Mouse (Mus musculus) neural tube, embryonic 14.5 days (tissue): ENCODE measurements around the gene Otulinl. TPM values are rescaled to one million over a fixed set of nuclear protein-coding genes. Genes with fewer than 3 reads are reported as not detected.

Experiments used
- ATAC-seq: fragments of 200-750 bp; cut with Nextera tagmentation; 2 replicates; pipeline ENCODE4 v1.8.0; 2017; ENCODE audit warnings: low read depth, mild to moderate bottlenecking, moderate TSS enrichment, moderate library complexity
- H3K27ac ChIP-seq: fragments of 300-500 bp; sonication (generic); 2 replicates; pipeline ENCODE4 v1.5.1; 2014; ENCODE audit warnings: low read depth, mild to moderate bottlenecking, control low read depth, low read length, moderate library complexity, mixed read lengths
- H3K27me3 ChIP-seq: fragments of 300-500 bp; sonication (generic); 2 replicates; pipeline ENCODE4 v1.6.1; 2014; ENCODE audit warnings: low read length; ENCODE audit not compliant: control insufficient read depth, insufficient read depth
- H3K36me3 ChIP-seq: fragments of 300-500 bp; sonication (generic); 2 replicates; pipeline ENCODE4 v1.6.1; 2014; ENCODE audit warnings: low read length, mixed read lengths; ENCODE audit not compliant: control insufficient read depth, insufficient read depth
- H3K4me1 ChIP-seq: fragments of 300-500 bp; sonication (generic); 2 replicates; pipeline ENCODE4 v1.6.1; 2014; ENCODE audit warnings: low read length; ENCODE audit not compliant: control insufficient read depth, insufficient read depth
- H3K4me2 ChIP-seq: fragments of 300-500 bp; sonication (generic); 2 replicates; pipeline ENCODE4 v1.6.1; 2014; ENCODE audit warnings: mild to moderate bottlenecking, low read depth, low read length, control low read depth
- H3K4me3 ChIP-seq: fragments of 300-500 bp; sonication (generic); 2 replicates; pipeline ENCODE4 v1.5.1; 2014; ENCODE audit warnings: low read depth, low read length, control low read depth, mixed read lengths
- H3K9ac ChIP-seq: fragments of 300-500 bp; sonication (generic); replicated peaks from 2 replicates; pipeline ENCODE4 v1.6.1; 2014; ENCODE audit warnings: low read depth, mild to moderate bottlenecking, control low read depth, low read length, mixed read lengths
- H3K9me3 ChIP-seq: fragments of 300-500 bp; sonication (generic); 2 replicates; pipeline ENCODE4 v1.6.1; 2016; ENCODE audit warnings: low read length; ENCODE audit not compliant: control insufficient read depth
- WGBS: fragments of 180-500 bp; shearing (Covaris S2); extraction: QIAGEN DNeasy Blood & Tissue Kit; methylation state at CpG from one replicate; pipeline ENCODE4 v1.1.7; 2014; 5-methylcytosine and 5-hydroxymethylcytosine counted together
- polyA plus RNA-seq: library from polyadenylated mRNA; unstranded; fragments of >200 nt; fragmentation: Nextera tagmentation; extraction: Ambion mirVana; gene quantifications from 2 replicates; pipeline ENCODE4 v1.2.1, GENCODE M21; 2014

The Otulinl gene
- polyA plus RNA-seq, 1 experiment from 2014 or later, result 11.2 TPM

DNA sequence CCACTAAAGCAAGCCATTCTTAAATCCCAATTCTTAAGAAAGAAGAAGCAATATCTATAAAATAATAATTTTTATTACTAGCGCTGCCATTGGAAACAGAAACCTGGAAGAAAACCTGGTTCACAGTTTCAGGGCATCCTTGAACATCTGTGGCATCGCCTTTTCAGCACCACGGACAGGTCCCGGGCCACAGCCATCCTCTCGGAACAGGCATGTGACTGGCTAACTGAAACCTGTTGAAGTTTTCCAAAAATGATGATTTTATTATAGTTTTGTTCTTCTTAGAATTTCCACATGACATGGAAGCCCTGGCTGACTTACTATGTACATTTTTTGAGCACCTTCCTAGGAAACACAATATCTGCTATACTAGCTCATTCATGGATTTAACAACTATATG, 26.4 kb downstream of the Otulinl start:
- Histone ChIP-seq H3K9ac (no peak overlapping the region), H3K27me3 (no peaks in the 10 kb centered on the region), H3K4me1 (no peaks in the 10 kb centered on the region), H3K4me3 (no peak overlapping the region), H3K9me3 (no peaks in the 10 kb centered on the region), H3K27ac (no peak overlapping the region), H3K36me3 (no peaks in the 10 kb centered on the region), H3K4me2 (no peak overlapping the region)
- 19% methylated on average over 5 of the region's 5 CpGs for WGBS
- ATAC-seq, result no peak

DNA sequence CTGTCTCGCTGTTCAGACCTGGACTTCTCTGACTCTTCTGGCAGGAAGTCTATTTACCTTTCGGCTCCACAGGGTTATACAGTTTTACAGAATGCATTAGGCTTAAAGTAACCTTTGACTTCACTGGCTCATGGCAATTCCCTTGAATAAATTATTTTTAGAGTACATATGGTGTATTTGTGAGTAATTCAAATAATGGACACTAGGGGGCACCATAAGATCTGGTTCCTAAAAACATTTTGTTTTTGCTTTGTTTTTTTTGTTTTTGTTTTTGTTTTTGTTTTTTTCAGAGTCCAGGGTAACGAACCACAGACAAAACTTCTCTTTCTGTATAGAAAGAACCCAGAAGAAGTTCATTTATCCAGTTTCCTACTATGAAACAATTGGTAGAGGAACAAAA, 33.7 kb downstream of the Otulinl start:
- ATAC-seq, result no peak
- no peaks in the 10 kb centered on the region for H3K4me1 ChIP-seq
- no peak overlapping the region for H3K4me2 ChIP-seq
- H3K9ac ChIP-seq, result no peak overlapping the region
- 53% methylated on average over 3 of the region's 3 CpGs for WGBS
- H3K27ac ChIP-seq, result no peak overlapping the region
- no peaks in the 10 kb centered on the region for H3K9me3 ChIP-seq
- no peaks in the 10 kb centered on the region for H3K27me3 ChIP-seq
- no peak overlapping the region for H3K4me3 ChIP-seq
- no peaks in the 10 kb centered on the region for H3K36me3 ChIP-seq

DNA sequence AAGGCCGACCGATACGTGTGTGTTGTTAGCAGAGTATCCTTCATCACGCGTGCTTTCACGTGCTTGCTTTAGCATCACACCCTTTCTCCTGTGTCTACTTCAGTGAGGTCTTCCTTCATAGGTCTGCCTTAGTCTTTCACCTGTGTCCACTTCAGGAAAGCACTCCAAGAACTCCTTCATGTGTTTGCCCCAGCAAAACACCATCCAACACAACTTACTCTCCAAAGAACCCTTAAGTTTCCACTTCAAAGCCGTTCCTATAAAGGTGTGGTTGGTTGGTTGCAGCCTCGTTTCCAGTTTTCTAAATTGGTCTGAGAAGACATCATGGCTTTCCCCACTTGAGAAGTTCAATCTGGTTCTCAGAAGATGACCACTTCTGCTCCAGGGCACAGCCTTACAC, 34.7 kb downstream of the Otulinl start:
- H3K9ac ChIP-seq, result no peak overlapping the region
- H3K36me3 ChIP-seq, result no peaks in the 10 kb centered on the region
- 95% methylated on average over 8 of the region's 8 CpGs for WGBS
- no peaks in the 10 kb centered on the region for H3K4me1 ChIP-seq
- H3K27me3 ChIP-seq, result no peaks in the 10 kb centered on the region
- no peak overlapping the region for H3K4me2 ChIP-seq
- H3K9me3 ChIP-seq, result no peaks in the 10 kb centered on the region
- no peak overlapping the region for H3K27ac ChIP-seq
- no peak overlapping the region for H3K4me3 ChIP-seq
- no peak for ATAC-seq

DNA sequence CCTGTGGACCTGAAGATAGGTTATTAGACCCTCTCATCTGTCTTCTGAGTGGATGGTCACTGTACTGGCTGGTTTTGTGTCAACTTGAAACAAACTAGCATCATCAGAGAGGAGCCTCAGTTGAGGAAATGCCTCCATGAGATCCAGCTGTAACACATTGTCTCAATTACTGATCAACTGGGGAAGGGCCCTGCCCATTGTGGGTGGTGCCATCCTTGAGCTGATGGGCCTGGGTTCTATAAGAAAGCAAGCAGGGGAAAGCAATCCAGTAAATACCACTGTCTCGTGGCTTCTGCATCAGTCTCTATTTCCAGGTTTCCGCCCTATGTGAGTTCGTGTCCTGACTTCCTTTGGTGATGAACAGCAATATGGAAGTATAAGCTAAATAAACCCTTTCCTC, 36.1 kb downstream of the Otulinl start:
- no peak for ATAC-seq
- H3K4me2 ChIP-seq, result no peak overlapping the region
- no peaks in the 10 kb centered on the region for H3K27me3 ChIP-seq
- no peak overlapping the region for H3K27ac ChIP-seq
- no peaks in the 10 kb centered on the region for H3K4me1 ChIP-seq
- no peak overlapping the region for H3K4me3 ChIP-seq
- no peaks in the 10 kb centered on the region for H3K36me3 ChIP-seq
- 94% methylated on average over 3 of the region's 3 CpGs for WGBS
- H3K9ac ChIP-seq, result no peak overlapping the region
- no peaks in the 10 kb centered on the region for H3K9me3 ChIP-seq

DNA sequence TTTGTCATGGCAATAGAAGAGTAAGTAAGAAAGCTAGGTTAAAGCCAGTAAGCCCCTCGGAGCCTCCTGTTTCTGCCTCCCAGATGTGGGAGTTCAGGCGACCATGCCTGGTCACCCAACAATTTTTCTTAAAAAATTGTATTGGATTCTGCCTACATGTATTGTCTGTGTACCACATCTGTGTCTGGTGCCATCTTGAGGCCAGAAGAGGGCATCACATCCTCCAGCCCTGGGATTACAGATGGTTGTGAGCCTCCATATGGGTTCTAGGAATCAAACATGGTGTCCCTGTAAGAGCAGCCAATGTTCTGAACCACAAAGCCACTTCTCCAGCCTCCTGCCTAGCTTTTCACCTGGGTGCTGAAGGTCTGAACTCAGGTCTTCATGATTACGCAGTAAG, 38.5 kb downstream of the Otulinl start:
- Histone ChIP-seq H3K36me3 (no peaks in the 10 kb centered on the region), H3K27me3 (no peaks in the 10 kb centered on the region), H3K9me3 (no peaks in the 10 kb centered on the region), H3K9ac (no peak overlapping the region), H3K27ac (no peak overlapping the region), H3K4me3 (no peak overlapping the region), H3K4me1 (no peaks in the 10 kb centered on the region), H3K4me2 (no peak overlapping the region)
- WGBS, result 89% methylated on average over 3 of the region's 3 CpGs
- ATAC-seq, result no peak

DNA sequence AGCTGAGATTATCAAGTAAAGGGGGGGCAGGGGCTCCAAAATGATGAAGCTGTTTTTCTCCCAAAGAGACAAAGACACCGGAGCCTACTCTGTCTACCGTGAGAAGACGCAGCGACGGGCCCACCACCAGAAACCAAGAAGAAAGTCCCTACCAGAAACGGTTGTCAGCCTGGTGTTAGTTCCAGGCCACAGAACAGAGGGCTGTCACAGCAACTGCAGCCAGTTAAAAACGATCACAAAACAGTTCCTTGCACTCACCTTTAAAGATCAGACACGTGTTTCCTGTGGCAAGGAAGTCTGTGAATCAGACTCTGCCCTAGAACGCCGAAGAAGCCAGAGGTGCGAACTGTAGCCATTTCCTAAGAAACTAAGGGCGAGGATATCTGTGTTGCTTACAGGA, 40.2 kb downstream of the Otulinl start:
- Histone ChIP-seq H3K4me3 (no peak overlapping the region), H3K9me3 (no peaks in the 10 kb centered on the region), H3K27me3 (no peaks in the 10 kb centered on the region), H3K4me2 (no peak overlapping the region), H3K9ac (no peak overlapping the region), H3K36me3 (no peaks in the 10 kb centered on the region), H3K27ac (no peak overlapping the region), H3K4me1 (no peaks in the 10 kb centered on the region)
- 78% methylated on average over 12 of the region's 12 CpGs for WGBS
- ATAC-seq, result no peak

DNA sequence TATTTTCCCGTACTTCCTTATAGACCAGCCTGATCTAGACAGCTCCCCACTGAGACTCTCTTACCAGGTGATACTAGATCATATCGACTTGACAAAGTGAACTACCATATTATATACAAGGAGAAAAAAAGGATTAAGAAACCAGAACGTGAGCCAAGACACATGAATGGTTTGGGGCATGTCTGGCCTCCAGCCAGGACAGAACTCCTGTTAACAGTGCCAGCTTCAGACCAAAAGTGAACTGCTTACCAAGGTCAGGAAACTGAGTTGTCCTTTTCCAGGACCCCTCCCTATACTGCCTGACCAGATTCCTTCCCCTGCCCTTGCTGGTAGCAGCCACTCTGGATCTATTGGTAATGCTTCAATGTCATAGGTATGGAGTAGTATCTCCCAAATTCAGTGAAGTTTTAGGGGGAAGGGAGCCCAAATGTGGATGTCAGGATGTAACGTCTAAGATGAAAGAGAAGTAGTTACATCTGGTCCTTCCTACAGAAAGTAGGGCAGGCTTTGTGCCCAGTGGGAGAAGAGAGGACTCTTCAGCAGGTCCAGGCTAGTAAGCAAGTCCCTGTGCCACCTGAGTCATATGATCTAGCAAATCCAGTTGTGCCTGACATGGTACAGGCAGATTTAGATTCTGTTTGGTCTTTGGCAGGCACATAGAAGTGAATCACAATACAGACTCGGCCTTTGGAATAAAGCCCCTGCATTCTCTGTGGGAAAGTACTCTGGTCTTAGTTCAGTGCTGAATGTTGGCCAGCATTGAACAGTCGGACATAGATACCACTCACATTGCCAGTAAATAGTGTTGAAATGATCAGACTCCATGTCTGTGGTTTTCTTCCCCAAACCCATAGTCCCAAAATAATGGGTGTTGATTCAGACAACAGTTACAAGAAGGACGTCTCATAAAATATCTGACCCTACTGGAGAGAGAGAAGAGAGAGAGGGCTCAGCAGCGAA, 47.2 kb downstream of the Otulinl start:
- no peaks in the 10 kb centered on the region for H3K27me3 ChIP-seq
- peaks cover 10% of the 10 kb centered on the region for H3K4me1 ChIP-seq
- no peaks in the 10 kb centered on the region for H3K36me3 ChIP-seq
- H3K4me2 ChIP-seq, result no peak overlapping the region
- ATAC-seq, result no peak
- H3K27ac ChIP-seq, result no peak overlapping the region
- H3K9me3 ChIP-seq, result no peaks in the 10 kb centered on the region
- H3K4me3 ChIP-seq, result no peak overlapping the region
- no peak overlapping the region for H3K9ac ChIP-seq
- WGBS, result 86% methylated on average over 8 of the region's 8 CpGs

DNA sequence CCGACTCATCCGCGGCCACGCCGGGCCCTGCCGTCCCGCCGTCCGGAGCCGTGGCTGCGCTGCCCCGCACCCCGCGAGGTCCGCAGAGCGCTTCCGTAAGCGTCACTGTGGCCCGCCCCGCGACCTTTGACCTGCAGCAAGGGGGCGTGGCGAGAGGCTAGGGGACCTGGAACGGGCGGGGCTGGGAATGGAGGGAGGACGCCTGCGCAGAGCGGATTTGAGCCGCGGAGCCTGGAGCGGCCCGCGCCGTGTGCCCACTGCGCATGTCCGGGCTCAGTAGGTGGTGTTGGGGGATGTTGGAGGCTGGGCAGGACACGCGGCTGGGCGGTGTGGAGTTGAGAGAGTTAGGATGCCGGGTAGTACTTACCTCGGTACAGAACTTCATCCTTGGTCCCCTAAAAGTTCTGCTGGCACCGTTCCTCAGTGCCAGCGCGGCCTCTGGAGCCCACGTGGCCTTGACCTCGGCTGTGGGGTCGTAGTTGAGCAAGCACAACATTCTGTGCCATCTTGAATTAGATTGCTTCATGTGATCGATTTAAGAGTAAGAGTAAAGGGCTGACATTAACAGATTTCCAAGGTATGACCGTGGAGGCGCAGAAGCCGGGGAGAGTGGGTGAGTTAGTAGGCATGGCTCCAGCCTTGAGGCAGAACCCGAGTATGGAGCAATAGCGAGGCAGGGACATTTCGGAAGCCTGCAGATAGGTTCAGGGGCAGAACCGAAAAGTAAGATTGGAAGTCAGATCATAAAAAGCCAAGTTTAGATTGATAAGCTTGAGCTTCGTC, 50.6 kb downstream of the Otulinl start, which contains the start of gene Otulin:
Gene Otulin, minus strand, starts transcription at position 93 of the 783 bp plus-strand sequence.
- no peaks in the 10 kb centered on the region for H3K36me3 ChIP-seq
- peaks cover 15% of the 10 kb centered on the region for H3K4me1 ChIP-seq
- peak within 1 kb of the TSS; percentile 86 for H3K4me2 ChIP-seq
- no peaks in the 10 kb centered on the region for H3K27me3 ChIP-seq
- 5% methylated on average over 53 of the region's 56 CpGs for WGBS
- peak; percentile 99 for ATAC-seq
- peak within 1 kb of the TSS; percentile 76 for H3K9ac ChIP-seq
- H3K9me3 ChIP-seq, result no peaks in the 10 kb centered on the region
- peak within 1 kb of the TSS; percentile 91 for H3K4me3 ChIP-seq
- H3K27ac ChIP-seq, result peak within 1 kb of the TSS; percentile 55
